Mouse (Mus musculus): ENCODE data around the gene Cldn17.

Cldn17 gene

DNA sequence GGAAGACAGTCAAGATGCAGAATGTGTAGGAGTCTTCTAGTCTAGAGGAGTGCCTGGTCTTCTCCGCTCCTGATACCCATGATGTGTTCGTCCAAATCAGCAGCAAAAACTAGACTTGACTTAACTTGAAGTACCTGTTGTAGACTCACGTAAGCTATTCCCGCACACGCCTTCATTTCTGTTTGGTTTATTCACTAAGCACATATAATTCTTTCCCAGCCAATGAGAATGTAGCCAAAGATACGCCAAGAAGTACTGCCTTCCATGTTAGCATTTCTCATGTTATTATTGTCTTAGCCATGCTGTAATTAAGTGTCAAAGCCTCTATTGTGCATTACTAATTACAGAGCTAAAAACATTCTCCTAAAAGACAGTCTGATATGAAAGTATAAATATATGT is at the start of gene Cldn17:
Cldn17 (minus strand) TSS at position 101 of the 400 bp plus-strand sequence.
- DNase-seq (ENCODE audit: low read depth), result no peak

DNA sequence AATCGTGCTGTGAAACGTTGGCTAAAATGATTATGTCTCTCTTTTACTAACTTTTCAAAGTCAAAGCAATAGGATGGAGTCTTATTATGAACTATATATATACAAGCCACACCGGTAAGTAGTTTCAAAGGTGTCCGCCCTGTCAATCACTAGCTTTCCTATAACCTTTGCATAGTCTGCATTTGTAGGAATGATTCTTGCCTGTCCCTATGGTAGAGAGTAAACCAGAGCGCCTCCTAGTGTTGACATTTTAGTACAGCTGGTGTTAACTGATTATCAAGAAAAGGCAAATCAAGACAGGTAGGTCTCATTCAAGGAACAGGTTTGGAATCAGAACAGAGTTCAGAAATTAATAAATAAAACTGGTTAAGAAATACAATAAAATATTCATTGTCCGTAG is 35.7 kb upstream of the Cldn17 start:
- no peak for DNase-seq (ENCODE audit: low read depth)

DNA sequence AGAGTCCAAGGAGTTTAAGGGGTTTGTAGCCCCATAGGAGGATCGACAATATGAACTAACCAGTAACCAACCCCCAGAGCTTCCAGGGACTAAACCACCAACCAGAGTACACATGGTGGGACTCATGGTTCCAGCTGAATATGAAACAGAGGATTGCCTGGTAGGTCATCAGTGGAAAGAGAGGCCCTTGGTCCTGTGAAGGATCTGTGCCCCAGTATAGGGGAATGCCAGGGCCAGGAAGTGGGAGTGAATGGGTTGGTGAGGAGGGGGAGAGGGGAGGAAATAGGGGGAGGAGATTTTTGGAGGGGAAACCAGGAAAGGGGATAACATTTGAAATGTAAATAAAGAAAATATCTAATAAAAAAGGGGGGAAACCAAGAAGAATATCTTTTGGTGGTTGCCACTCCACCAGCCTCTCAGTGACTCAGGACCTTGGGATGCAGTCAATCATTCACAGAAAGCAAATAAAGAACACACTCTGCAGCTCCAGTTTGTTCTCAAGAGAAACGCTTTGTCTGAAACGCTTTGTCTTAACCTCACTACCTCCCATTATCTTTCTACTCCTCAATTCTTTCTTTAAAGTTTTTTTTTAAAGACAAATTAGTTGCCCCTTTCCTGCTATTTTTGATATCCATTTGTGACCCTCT is 33.2 kb upstream of the Cldn17 start:
- no peak for DNase-seq (ENCODE audit: low read depth)

DNA sequence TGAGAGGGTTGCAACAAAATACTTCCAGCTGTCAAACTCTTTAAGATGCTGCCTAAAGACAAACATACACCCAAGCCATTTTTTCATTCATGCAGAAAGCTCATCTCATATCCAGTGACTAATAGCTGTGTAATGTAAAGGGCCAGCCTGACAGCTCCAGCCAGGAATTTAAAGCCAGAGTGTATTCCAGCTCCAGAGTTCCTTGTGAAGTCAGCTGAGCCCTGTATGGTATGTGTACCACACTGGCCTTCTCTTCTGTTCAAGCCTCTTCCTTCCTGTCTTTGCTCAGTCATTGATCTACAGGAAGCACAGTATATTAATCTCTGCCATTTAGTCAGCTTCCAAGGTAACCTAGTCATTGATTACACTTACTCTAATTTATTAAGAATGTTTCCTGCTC is 4.6 kb upstream of the Cldn17 start:
- no peak for DNase-seq (ENCODE audit: low read depth)

DNA sequence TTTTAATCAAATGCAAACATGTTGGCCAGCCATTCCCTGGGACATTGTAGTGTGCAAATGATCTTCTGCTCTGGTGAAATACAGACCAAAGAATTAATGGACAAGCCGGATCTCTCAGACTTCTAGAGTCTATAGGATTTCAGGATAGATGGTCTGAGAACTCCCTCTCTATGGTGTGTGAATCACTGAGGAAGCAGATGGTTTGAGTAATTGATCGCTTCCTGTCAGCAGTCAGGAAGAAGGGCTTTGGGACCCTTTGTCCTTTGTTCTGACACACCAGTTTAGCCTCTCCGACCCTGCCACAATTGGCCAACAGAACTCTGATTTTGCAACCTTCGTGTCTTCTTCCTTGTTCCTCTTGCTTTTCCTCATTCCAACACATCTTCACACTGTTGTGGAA is 1.4 kb upstream of the Cldn17 start:
- DNase-seq (ENCODE audit: low read depth), result no peak

DNA sequence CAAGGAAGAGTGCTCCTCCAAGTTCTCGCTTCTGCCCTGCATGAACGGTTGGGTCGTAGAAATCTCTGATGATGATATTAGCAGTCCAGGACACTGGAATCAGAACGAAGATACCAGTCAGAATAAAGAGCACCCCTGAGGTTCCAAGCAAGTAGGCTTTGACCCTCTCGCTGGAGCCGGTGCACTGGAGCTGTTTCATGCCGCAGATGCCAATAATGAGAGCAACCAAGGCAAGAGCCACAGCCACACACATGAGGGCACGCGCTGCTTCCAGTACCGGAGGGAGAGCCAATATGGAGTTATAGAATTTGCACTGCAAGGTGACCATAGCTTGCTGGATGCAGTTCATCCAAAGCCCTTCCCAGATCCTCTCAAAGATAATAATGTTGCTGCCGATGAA is 440 bp downstream of the Cldn17 start:
- no peak for DNase-seq (ENCODE audit: low read depth)

DNA sequence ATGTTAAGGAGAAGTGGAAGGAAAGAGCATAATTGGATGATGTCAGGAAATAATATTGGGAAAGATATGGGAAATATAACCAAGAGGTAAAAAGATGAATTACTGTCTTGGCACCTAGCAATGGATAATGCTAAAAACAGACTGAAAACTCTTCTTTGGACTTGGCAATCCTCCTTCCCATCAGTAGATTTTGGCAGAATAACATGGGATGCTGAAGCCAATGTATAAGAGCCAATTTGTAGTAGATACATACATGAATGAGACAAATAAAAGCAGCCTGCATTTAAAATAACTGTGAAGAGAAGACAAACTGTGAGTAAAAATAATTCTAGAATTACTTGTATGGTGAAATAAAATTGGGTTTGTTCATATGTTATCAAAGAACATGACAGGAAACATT is 18.7 kb downstream of the Cldn17 start:
- no peak for DNase-seq (ENCODE audit: low read depth)

DNA sequence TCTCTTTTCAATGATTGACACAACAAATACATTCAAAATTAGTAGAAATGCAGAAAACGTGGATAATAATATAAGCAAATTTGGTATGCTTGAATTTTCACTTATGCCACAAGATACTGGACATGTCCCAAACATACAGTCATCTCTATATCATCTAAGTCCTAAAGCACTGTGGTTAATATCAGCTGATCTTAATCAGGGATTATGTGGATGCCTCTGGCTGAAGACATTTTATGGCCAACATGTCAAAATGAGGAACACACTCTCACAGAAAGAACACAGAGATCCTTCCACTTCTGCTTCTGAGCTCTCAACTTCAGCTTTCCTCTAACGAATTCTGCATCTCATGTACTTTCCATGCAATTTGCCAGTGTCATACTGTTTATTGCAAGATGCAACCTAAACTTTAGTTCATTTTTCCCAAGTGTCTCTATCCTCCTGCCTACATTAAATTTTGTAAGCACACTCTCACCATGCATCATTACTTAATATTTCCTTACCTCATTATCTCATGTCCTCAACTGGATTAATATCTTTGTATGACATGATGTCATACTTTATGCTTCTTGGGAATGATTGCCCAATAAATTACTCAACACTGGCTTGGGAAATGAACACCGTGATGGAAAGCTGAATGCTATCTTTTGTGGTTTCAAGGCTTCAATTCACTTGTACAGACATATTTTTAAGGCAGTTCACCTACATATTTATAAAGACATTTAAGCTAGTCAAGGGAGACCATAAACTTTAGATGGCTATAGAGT is 26.6 kb downstream of the Cldn17 start:
- DNase-seq (ENCODE audit: low read depth), result no peak

DNA sequence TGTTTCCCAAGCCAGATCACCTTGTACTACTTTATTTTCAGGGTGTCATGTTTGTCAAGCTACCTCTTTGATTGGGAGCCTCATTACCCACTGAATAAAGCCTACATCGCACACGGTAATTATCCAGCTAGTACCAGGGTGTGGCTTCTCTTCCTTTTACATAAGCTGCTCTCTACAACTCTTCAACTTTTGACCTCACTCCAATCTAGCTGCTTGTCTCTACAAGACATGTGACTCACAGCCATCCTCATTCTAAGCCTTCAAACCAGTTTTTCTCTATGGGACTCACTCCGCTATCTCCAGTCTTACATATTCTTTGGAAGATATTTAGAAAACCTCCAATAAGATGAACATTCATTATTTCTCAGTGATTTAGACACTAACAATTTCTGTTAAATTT is 43.5 kb downstream of the Cldn17 start:
- no peak for DNase-seq (ENCODE audit: low read depth)

All from c-Kit-positive CD71-negative TER-119-negative erythroid progenitor cells, embryonic 14.5 days (primary cell).